Mouse (Mus musculus) G1E (cell line): ENCODE data around the gene Ttc39d. TPM values are rescaled to one million over a fixed set of nuclear protein-coding genes. Genes with fewer than 3 reads are reported as not detected.
"Not testable (repeated sequence)": the region's sequence is repeated elsewhere in the genome, so short reads cannot be mapped to it uniquely, and the experiment has no call there.

ENCODE experiments used
- ATAC-seq: 2 replicates; pipeline ENCODE4 v1.8.0; 2016; ENCODE audit warnings: mild to moderate bottlenecking; ENCODE audit not compliant: insufficient number of reproducible peaks, poor library complexity, low FRiP score, severe bottlenecking; ENCODE audit errors: extremely low read depth
- DNase-seq: peaks from one replicate; pipeline ENCODE4 v3.0.0; 2012; ENCODE audit warnings: low spot score
- H3K27me3 ChIP-seq: 2 replicates; pipeline ENCODE4 v1.6.1; 2012; ENCODE audit warnings: mild to moderate bottlenecking, low read length, inconsistent platforms; ENCODE audit not compliant: insufficient read depth
- H3K36me3 ChIP-seq: replicated peaks from 2 replicates; pipeline ENCODE3; 2012; ENCODE audit warnings: mild to moderate bottlenecking, inconsistent platforms
- H3K4me1 ChIP-seq: 2 replicates; pipeline ENCODE4 v1.6.1; 2012; ENCODE audit warnings: low read depth, low read length, inconsistent platforms, mixed read lengths; ENCODE audit not compliant: insufficient read depth
- H3K4me3 ChIP-seq: 2 replicates; pipeline ENCODE4 v1.5.1; 2012; ENCODE audit warnings: low read depth, mild to moderate bottlenecking, inconsistent platforms, low read length, moderate library complexity, mixed read lengths
- H3K9me3 ChIP-seq: replicated peaks from 2 replicates; pipeline ENCODE4 v1.6.1; 2012; ENCODE audit warnings: inconsistent platforms
- CTCF ChIP-seq: IDR thresholded peaks from 2 replicates; pipeline ENCODE4 v1.5.1; 2012; ENCODE audit warnings: low read depth, low read length, inconsistent platforms, mixed read lengths
- GATA1 ChIP-seq: IDR thresholded peaks from 2 replicates; pipeline ENCODE4 v1.6.1; 2012; ENCODE audit warnings: borderline replicate concordance, low read length, inconsistent platforms, mixed read lengths
- GATA2 ChIP-seq: IDR thresholded peaks from 2 replicates; pipeline ENCODE4 v1.6.1; 2012; ENCODE audit warnings: low read depth, low read length, inconsistent platforms, borderline replicate concordance
- POLR2AphosphoS5 ChIP-seq: IDR thresholded peaks from 2 replicates; pipeline ENCODE4 v1.6.1; 2012; ENCODE audit warnings: low read depth, low read length, inconsistent platforms; ENCODE audit not compliant: insufficient replicate concordance
- TAL1 ChIP-seq: conservative IDR thresholded peaks from 2 replicates; pipeline ENCODE4 v1.6.1; 2012; ENCODE audit warnings: low read depth, low read length, inconsistent platforms, mixed read lengths
- polyA plus RNA-seq: library from polyadenylated mRNA; stranded (reverse); fragments of >175 nt; gene quantifications from 2 replicates; pipeline ENCODE4 v1.2.3, GENCODE M21; 2012
- total RNA-seq, 2 experiments: library from RNA; stranded (forward) in 1 of 2; stranded (reverse) in 1 of 2; fragments of 200-1000 nt in 1 of 2; fragments of >200 nt in 1 of 2; fragmentation: Nextera tagmentation in 1 of 2; gene quantifications; 2 replicates each; pipeline ENCODE4 v1.2.3; 2014 to 2017

Ttc39d gene
- total and polyA plus RNA-seq, 3 experiments, result 0.16 to 0.30 TPM; not detected in 1

DNA sequence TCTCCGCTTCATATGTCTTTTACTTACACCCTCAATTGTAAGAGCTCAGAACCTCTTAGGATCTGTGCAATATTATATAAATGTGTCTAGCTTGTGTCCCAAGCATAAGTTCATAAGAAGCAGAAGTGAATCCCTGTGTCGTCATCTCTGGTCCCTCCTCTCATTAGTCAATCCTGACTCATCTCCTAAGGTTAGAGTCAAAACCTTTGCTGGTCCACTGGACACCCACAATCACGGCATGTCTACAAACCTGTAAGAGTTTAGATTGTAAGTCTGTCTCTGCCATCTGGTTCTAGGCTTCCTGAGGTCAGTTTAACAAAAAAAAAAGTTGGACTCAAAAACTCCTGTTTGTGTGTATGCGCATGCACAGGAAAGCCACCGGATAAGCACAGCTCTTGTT lies 34.5 kb upstream of the Ttc39d start:
- H3K4me1 ChIP-seq, result no peaks in the 10 kb centered on the region
- TF ChIP-seq GATA2 (no peak), GATA1 (no peak), TAL1 (no peak), POLR2AphosphoS5 (no peak), CTCF (no peak)
- peaks cover 39% of the 10 kb centered on the region for H3K27me3 ChIP-seq
- no peaks in the 10 kb centered on the region for H3K36me3 ChIP-seq
- DNase-seq (no peak), ATAC-seq (no peak)
- no peak overlapping the region for H3K4me3 ChIP-seq
- H3K9me3 ChIP-seq, result no peaks in the 10 kb centered on the region

DNA sequence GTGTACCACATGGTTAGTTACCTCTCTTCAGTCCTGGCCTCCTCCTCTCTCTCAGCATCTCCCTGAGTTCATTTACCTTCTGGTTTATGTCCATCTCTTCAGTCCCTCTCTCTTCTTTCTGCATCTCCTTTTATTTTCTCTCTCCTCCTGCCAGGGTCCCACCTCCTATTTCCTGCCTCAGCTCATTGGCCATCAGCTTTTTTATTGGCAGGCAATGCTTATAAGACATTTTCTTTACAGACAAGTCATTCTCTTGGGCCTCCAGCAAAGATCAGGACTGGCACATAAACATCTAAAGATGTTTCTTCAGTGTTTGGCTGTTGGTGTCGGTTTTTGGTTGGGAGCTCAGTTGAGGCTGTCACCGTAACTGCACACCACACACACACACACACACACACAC lies 33.6 kb upstream of the Ttc39d start:
- no peaks in the 10 kb centered on the region for H3K36me3 ChIP-seq
- TF ChIP-seq CTCF (no peak), TAL1 (no peak), GATA1 (no peak), POLR2AphosphoS5 (no peak), GATA2 (no peak)
- ATAC-seq (no peak), DNase-seq (no peak)
- H3K4me3 ChIP-seq, result no peak overlapping the region
- no peaks in the 10 kb centered on the region for H3K9me3 ChIP-seq
- peaks cover 34% of the 10 kb centered on the region for H3K27me3 ChIP-seq
- no peaks in the 10 kb centered on the region for H3K4me1 ChIP-seq

DNA sequence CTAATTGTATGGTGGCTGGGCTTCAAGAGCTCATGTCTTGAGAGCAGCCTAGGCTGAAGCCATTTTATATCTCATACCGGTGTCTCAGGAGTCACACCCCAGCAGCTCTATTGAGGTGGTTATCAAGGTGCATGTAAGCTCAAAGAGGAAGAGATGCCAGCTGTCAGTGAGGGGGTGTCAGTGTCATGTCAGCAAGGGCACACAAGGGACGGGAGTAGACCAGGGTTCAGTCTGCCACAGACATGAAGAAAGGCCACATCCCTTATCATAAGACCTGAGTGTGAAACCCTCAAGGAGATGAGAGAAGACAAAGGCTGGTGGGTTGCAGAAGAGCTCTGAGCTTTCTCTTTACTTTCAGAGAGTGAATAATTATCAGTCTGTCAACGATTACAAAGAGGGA lies 33.1 kb upstream of the Ttc39d start:
- H3K27me3 ChIP-seq, result peaks cover 29% of the 10 kb centered on the region
- no peaks in the 10 kb centered on the region for H3K36me3 ChIP-seq
- H3K9me3 ChIP-seq, result no peaks in the 10 kb centered on the region
- ATAC-seq, result no peak
- H3K4me1 ChIP-seq, result no peaks in the 10 kb centered on the region
- no peak for TF ChIP-seq POLR2AphosphoS5
- no peak for TF ChIP-seq GATA1
- TF ChIP-seq CTCF, result no peak
- TF ChIP-seq GATA2, result no peak
- no peak for TF ChIP-seq TAL1
- no peak for DNase-seq
- no peak overlapping the region for H3K4me3 ChIP-seq

DNA sequence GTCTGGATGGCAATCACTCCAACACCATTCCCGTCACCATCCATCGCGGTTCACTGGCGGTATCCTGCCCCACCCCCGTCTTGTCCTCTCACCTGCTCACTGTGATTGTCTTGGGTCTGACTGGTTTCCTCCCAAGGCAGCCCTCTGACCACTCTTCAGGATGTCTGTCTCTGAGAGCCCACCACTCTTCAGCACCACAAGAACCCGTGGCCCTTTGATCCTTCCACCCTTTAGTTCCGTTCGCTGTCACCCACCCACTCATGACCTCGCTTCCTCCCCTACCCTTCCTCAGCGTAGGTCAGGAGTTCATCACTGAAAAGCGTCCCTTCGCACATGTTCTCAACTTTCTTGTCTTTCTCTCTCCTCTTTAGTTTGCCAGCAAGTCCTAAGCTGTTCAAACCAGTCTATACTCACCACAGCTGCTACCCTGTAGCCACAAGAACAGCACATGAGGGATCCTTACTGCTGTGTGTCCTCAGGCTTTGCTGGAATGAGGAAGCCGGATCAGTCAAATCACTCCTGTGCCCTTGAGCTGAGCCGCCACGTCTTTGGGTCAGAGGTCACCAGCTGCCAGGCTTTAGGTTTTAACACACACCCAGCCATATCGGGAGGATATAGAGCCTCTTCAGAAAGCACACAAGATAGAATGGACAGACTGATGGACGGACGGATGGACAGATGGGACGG lies 32.4 kb upstream of the Ttc39d start:
- no peak overlapping the region for H3K4me3 ChIP-seq
- H3K9me3 ChIP-seq, result no peaks in the 10 kb centered on the region
- H3K36me3 ChIP-seq, result no peaks in the 10 kb centered on the region
- no peak for ATAC-seq
- H3K27me3 ChIP-seq, result peaks cover 28% of the 10 kb centered on the region
- TF ChIP-seq CTCF, result no peak
- TF ChIP-seq GATA1, result no peak
- TF ChIP-seq GATA2, result no peak
- TF ChIP-seq POLR2AphosphoS5, result no peak
- no peak for TF ChIP-seq TAL1
- H3K4me1 ChIP-seq, result no peaks in the 10 kb centered on the region
- DNase-seq, result no peak

DNA sequence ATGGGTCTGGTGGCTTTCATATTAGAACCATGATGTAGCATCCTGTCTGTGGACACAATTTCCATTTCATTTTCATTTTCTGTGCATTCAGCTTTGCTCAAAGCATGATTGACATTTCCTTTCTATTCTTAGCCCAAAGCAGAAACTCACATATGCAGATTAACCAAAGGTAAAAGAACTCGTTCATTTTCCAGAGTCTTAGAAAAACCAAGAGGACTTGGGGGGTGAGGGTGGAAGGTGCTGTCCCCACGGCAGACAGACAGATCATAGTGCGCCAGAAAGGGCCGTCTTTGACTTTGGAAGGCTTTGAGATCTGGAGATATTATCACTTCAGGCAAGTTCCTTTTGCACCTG lies 31.9 kb upstream of the Ttc39d start:
- TF ChIP-seq POLR2AphosphoS5 (no peak), TAL1 (no peak), GATA1 (no peak), CTCF (no peak), GATA2 (no peak)
- H3K4me1 ChIP-seq, result peaks cover 3% of the 10 kb centered on the region; the same call in 1 of the 2 replicates
- ATAC-seq (no peak), DNase-seq (no peak)
- H3K27me3 ChIP-seq, result peaks cover 28% of the 10 kb centered on the region
- no peaks in the 10 kb centered on the region for H3K36me3 ChIP-seq
- no peak overlapping the region for H3K4me3 ChIP-seq
- H3K9me3 ChIP-seq, result no peaks in the 10 kb centered on the region

DNA sequence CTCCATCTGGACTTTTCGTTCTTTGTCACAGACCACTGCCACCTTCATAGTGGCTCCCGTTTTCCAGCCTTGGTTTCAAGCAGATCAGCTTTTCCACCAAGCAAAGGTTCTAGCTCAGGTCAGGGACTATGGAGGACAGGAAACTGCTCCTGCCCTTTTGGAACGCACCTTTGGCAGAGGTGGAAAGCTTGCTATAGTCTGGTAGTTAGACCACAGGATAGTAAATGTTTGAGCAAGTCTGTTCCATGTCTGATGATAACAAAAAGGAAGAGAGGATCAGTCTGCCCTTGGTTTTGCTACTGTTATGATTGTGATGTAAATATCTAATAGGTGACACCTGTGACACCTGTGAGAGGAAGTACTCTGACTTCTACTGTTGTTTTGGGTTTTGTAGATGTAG lies 31.3 kb upstream of the Ttc39d start:
- Histone ChIP-seq H3K9me3 (no peaks in the 10 kb centered on the region), H3K27me3 (peaks cover 26% of the 10 kb centered on the region), H3K36me3 (no peaks in the 10 kb centered on the region), H3K4me3 (no peak overlapping the region), H3K4me1 (peaks cover 3% of the 10 kb centered on the region; the same call in 1 of the 2 replicates)
- DNase-seq (no peak), ATAC-seq (no peak)
- TF ChIP-seq GATA1, result no peak

DNA sequence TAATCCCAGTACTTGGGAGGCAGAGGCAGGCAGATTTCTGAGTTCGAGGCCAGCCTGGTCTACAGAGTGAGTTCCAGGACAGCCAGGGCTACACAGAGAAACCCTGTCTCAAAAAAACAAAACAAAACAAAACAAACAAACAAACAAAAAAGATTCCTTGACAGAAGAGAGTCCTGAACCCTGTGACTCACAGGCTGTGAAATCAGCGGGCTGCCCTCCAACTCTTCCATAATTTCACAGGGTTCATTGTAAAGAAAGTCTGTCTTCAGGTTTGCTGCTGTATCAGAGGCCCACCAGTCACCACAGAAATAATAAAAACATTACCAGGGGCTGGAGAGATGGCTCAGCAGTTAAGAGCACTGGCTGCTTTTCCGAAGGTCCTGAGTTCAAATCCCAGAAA lies 28.4 kb upstream of the Ttc39d start:
- not testable (repeated sequence) for H3K4me1 ChIP-seq, H3K4me3 ChIP-seq, DNase-seq, H3K36me3 ChIP-seq, ATAC-seq, H3K9me3 ChIP-seq
- H3K27me3 ChIP-seq, result peaks cover 21% of the 10 kb centered on the region
